Mouse (Mus musculus) liver, embryonic 11.5 days (tissue): ENCODE data around the gene Lmx1b. TPM values are rescaled to one million over a fixed set of nuclear protein-coding genes. Genes with fewer than 3 reads are reported as not detected.
A peak's percentile ranks its signal among the peaks of the same experiment; 100 is the strongest.

ENCODE experiments used
- ATAC-seq: fragments of 200-750 bp; cut with Nextera tagmentation; replicated peaks from 2 replicates; pipeline ENCODE4 v1.8.0; 2017; ENCODE audit warnings: moderate number of reproducible peaks, mild to moderate bottlenecking, moderate TSS enrichment, moderate library complexity; ENCODE audit not compliant: low FRiP score
- DNase-seq: peaks from one replicate; pipeline ENCODE4 v3.0.0-alpha.2; 2017; ENCODE audit warnings: low spot score
- H3K27ac ChIP-seq: fragments of 300-500 bp; sonication (generic); 2 replicates; pipeline ENCODE4 v1.5.1; 2014; ENCODE audit warnings: mild to moderate bottlenecking, low read depth, low read length, control low read depth
- H3K27me3 ChIP-seq: fragments of 300-500 bp; sonication (generic); replicated peaks from 2 replicates; pipeline ENCODE4 v1.6.1; 2014; ENCODE audit warnings: low read length, mixed read lengths; ENCODE audit not compliant: control insufficient read depth, insufficient read depth
- H3K36me3 ChIP-seq: fragments of 300-500 bp; sonication (generic); 2 replicates; pipeline ENCODE4 v1.6.1; 2014; ENCODE audit warnings: mild to moderate bottlenecking, low read length, moderate library complexity, mixed read lengths; ENCODE audit not compliant: control insufficient read depth, insufficient read depth
- H3K4me1 ChIP-seq: fragments of 300-500 bp; sonication (generic); replicated peaks from 2 replicates; pipeline ENCODE4 v1.6.1; 2014; ENCODE audit warnings: low read length, mixed read lengths; ENCODE audit not compliant: control insufficient read depth, insufficient read depth
- H3K4me2 ChIP-seq: fragments of 300-500 bp; sonication (generic); 2 replicates; pipeline ENCODE4 v1.6.1; 2014; ENCODE audit warnings: mild to moderate bottlenecking, control low read depth, moderate library complexity
- H3K4me3 ChIP-seq: fragments of 300-500 bp; sonication (generic); 2 replicates; pipeline ENCODE4 v1.5.1; 2014; ENCODE audit warnings: low read depth, low read length, control low read depth
- H3K9ac ChIP-seq: fragments of 300-500 bp; sonication (generic); 2 replicates; pipeline ENCODE4 v1.6.1; 2014; ENCODE audit warnings: low read depth, low read length, control low read depth
- H3K9me3 ChIP-seq: fragments of 300-500 bp; sonication (generic); 2 replicates; pipeline ENCODE4 v1.6.1; 2016; ENCODE audit warnings: low read length, inconsistent platforms, mixed read lengths; ENCODE audit not compliant: control insufficient read depth
- WGBS: fragments of 180-500 bp; shearing (Covaris S2); extraction: QIAGEN DNeasy Blood & Tissue Kit; methylation state at CpG from one replicate; pipeline ENCODE4 v1.1.7; 2014; 5-methylcytosine and 5-hydroxymethylcytosine counted together
- polyA plus RNA-seq: library from polyadenylated mRNA; unstranded; fragments of >200 nt; fragmentation: Nextera tagmentation; extraction: Ambion mirVana; gene quantifications from 2 replicates; pipeline ENCODE4 v1.2.1, GENCODE M21; 2014

The Lmx1b gene
- polyA plus RNA-seq, 1 experiment from 2014 or later, result 0.14 TPM

- Histone ChIP-seq H3K36me3 (no peaks in the 10 kb centered on the region), H3K27ac (no peak overlapping the region), H3K4me2 (no peak overlapping the region), H3K9ac (no peak overlapping the region), H3K4me1 (peaks cover 3% of the 10 kb centered on the region), H3K27me3 (peaks cover 8% of the 10 kb centered on the region), H3K4me3 (no peak overlapping the region), H3K9me3 (no peaks in the 10 kb centered on the region)
- ATAC-seq, result no peak
- 59% methylated on average over 6 of the region's 6 CpGs for WGBS
- no peak for DNase-seq
Measured at GRCm38 (mm10) chr2:33668741-33669140, 28.4 kb upstream of the Lmx1b start.

GRCm38 (mm10) chr2:33666388-33666945 is 26.2 kb upstream of the Lmx1b start:
- Histone ChIP-seq H3K4me2 (no peak overlapping the region), H3K27ac (no peak overlapping the region), H3K4me3 (no peak overlapping the region), H3K27me3 (peaks cover 8% of the 10 kb centered on the region), H3K36me3 (no peaks in the 10 kb centered on the region), H3K4me1 (peaks cover 3% of the 10 kb centered on the region), H3K9me3 (no peaks in the 10 kb centered on the region), H3K9ac (no peak overlapping the region)
- WGBS, result 44% methylated on average over 11 of the region's 11 CpGs
- ATAC-seq (no peak), DNase-seq (no peak)

- Histone ChIP-seq H3K4me1 (peaks cover 3% of the 10 kb centered on the region), H3K4me2 (peak overlapping the region; percentile 20; the same call in 1 of the 2 replicates), H3K27me3 (peaks cover 8% of the 10 kb centered on the region), H3K27ac (no peak overlapping the region), H3K9me3 (no peaks in the 10 kb centered on the region), H3K36me3 (no peaks in the 10 kb centered on the region), H3K4me3 (no peak overlapping the region), H3K9ac (no peak overlapping the region)
- ATAC-seq, result no peak; the same call in 1 of the 2 replicates
- WGBS, result 31% methylated on average over 13 of the region's 13 CpGs
- no peak for DNase-seq
Measured at GRCm38 (mm10) chr2:33665363-33666058, 25.2 kb upstream of the Lmx1b start.

GRCm38 (mm10) chr2:33664661-33665060 is 24.4 kb upstream of the Lmx1b start:
- Histone ChIP-seq H3K9ac (no peak overlapping the region), H3K27me3 (peaks cover 8% of the 10 kb centered on the region), H3K9me3 (no peaks in the 10 kb centered on the region), H3K4me2 (no peak overlapping the region), H3K27ac (no peak overlapping the region), H3K4me1 (peaks cover 3% of the 10 kb centered on the region), H3K4me3 (no peak overlapping the region), H3K36me3 (no peaks in the 10 kb centered on the region)
- DNase-seq (no peak), ATAC-seq (no peak)
- WGBS, result 67% methylated on average over 4 of the region's 4 CpGs

GRCm38 (mm10) chr2:33659288-33659629 is 18.9 kb upstream of the Lmx1b start:
- 6% methylated on average over 7 of the region's 7 CpGs for WGBS
- Histone ChIP-seq H3K27me3 (no peaks in the 10 kb centered on the region), H3K9ac (no peak overlapping the region), H3K4me3 (0 out of 2 replicates have a peak overlapping the region, but pooled peaks have one; percentile 28), H3K4me1 (no peaks in the 10 kb centered on the region), H3K4me2 (peak overlapping the region; percentile 36), H3K27ac (no peak overlapping the region), H3K9me3 (no peaks in the 10 kb centered on the region), H3K36me3 (no peaks in the 10 kb centered on the region)
- no peak for DNase-seq
- no peak for ATAC-seq

GRCm38 (mm10) chr2:33658602-33659287 is 18.4 kb upstream of the Lmx1b start:
- DNase-seq, result no peak
- Histone ChIP-seq H3K4me1 (no peaks in the 10 kb centered on the region), H3K36me3 (no peaks in the 10 kb centered on the region), H3K4me3 (0 out of 2 replicates have a peak overlapping the region, but pooled peaks have one; percentile 28), H3K9ac (no peak overlapping the region), H3K9me3 (no peaks in the 10 kb centered on the region), H3K27me3 (no peaks in the 10 kb centered on the region), H3K4me2 (peak overlapping the region; percentile 36), H3K27ac (no peak overlapping the region)
- 41% methylated on average over 12 of the region's 12 CpGs for WGBS
- no peak for ATAC-seq

- no peak for DNase-seq
- Histone ChIP-seq H3K4me1 (0 out of 2 replicates have a peak, but pooled peaks cover 4% of the 10 kb centered on the region), H3K27me3 (peaks cover 21% of the 10 kb centered on the region), H3K9me3 (no peaks in the 10 kb centered on the region), H3K4me2 (no peak overlapping the region), H3K4me3 (no peak overlapping the region), H3K36me3 (no peaks in the 10 kb centered on the region), H3K9ac (no peak overlapping the region), H3K27ac (no peak overlapping the region)
- ATAC-seq, result no peak
- WGBS, result 68% methylated on average over 22 of the region's 22 CpGs
Measured at GRCm38 (mm10) chr2:33652517-33653198, 12.3 kb upstream of the Lmx1b start.

- Histone ChIP-seq H3K4me3 (no peak overlapping the region), H3K4me1 (0 out of 2 replicates have a peak, but pooled peaks cover 4% of the 10 kb centered on the region), H3K4me2 (no peak overlapping the region), H3K27me3 (peaks cover 54% of the 10 kb centered on the region), H3K36me3 (no peaks in the 10 kb centered on the region), H3K9me3 (no peaks in the 10 kb centered on the region), H3K9ac (no peak overlapping the region), H3K27ac (no peak overlapping the region)
- ATAC-seq (no peak), DNase-seq (no peak)
- WGBS, result 46% methylated on average over 3 of the region's 3 CpGs
Measured at GRCm38 (mm10) chr2:33649371-33649770, 9.1 kb upstream of the Lmx1b start.
